Mouse (Mus musculus): Measurements from ENCODE around the gene Fndc3b.

DNA sequence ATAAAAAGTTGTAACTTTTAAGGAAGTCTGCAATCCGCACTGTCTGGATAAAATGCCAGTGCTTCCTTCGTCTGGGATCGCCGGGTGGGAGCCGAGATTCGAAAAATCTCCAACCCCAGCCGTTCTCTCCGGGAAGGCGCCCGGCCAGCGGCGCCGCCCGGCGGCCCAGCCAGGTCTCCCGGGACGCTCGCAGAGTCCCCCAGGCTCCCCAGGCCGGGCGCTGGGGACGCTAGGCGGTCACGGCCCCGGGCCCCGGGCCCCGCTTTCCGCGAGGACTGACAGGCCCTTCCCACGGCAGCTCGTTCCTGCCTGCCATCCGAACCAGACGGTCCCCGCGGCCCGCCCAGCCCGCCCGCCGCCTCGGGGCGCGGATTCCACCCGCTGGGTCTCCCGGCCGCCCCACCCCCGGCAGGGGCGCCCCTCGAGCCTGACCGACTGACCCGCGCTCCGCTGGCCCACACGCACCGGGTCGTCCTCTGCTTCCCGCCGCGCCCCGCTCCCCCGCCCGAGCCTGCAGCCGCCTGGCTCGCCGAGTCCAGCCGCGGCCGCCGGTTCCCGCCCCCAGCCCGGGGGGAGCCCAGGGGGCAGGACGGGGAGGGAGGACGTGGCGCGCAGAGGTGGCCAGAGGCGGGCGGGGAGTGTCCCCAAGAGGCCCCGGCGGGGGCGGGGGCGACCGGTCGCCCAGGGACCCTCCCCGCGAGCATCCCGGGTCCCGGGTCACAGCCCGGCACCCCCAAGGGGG, 1.0 kb downstream of the Fndc3b start:
- TF ChIP-seq GATA1 (IDR thresholded peaks at IDR 0.05; ENCODE audit: borderline replicate concordance, low read length) (no peak), FLI1 (IDR thresholded peaks at IDR 0.05; ENCODE audit: low read length) (no peak)
